Mouse (Mus musculus) stomach, embryonic 14.5 days (tissue): Measurements from ENCODE around the gene Plekha8. TPM values are rescaled to one million over a fixed set of nuclear protein-coding genes. Genes with fewer than 3 reads are reported as not detected.

Source experiments
- ATAC-seq: fragments of 200-750 bp; cut with Nextera tagmentation; 2 replicates; pipeline ENCODE4 v1.8.0; 2017; ENCODE audit warnings: low read depth, moderate TSS enrichment; ENCODE audit not compliant: insufficient number of reproducible peaks, insufficient read depth, low FRiP score
- H3K27ac ChIP-seq: fragments of 300-500 bp; sonication (generic); 2 replicates; pipeline ENCODE4 v1.5.1; 2014; ENCODE audit warnings: mild to moderate bottlenecking, low read length, moderate library complexity, mixed read lengths
- H3K27me3 ChIP-seq: fragments of 300-500 bp; sonication (generic); 2 replicates; pipeline ENCODE4 v1.6.1; 2014; ENCODE audit warnings: low read length, control low read depth, mixed read lengths; ENCODE audit not compliant: control insufficient read depth, insufficient read depth
- H3K36me3 ChIP-seq: fragments of 300-500 bp; sonication (generic); 2 replicates; pipeline ENCODE4 v1.6.1; 2014; ENCODE audit warnings: mild to moderate bottlenecking, control low read depth, low read length, moderate library complexity, mixed read lengths; ENCODE audit not compliant: control insufficient read depth, insufficient read depth
- H3K4me1 ChIP-seq: fragments of 300-500 bp; sonication (generic); 2 replicates; pipeline ENCODE4 v1.6.1; 2014; ENCODE audit warnings: low read length, control low read depth, mixed read lengths; ENCODE audit not compliant: control insufficient read depth, insufficient read depth
- H3K4me2 ChIP-seq: fragments of 300-500 bp; sonication (generic); replicated peaks from 2 replicates; pipeline ENCODE4 v1.6.1; 2014; ENCODE audit warnings: low read depth, low read length, control low read depth
- H3K4me3 ChIP-seq: fragments of 300-500 bp; sonication (generic); 2 replicates; pipeline ENCODE4 v1.5.1; 2014; ENCODE audit warnings: low read depth, low read length, control low read depth
- H3K9ac ChIP-seq: fragments of 300-500 bp; sonication (generic); replicated peaks from 2 replicates; pipeline ENCODE4 v1.6.1; 2014; ENCODE audit warnings: low read depth, mild to moderate bottlenecking, control low read depth, low read length, moderate library complexity, mixed read lengths
- H3K9me3 ChIP-seq: fragments of 300-500 bp; sonication (generic); 2 replicates; pipeline ENCODE4 v1.6.1; 2016; ENCODE audit warnings: low read depth, low read length, control low read depth; ENCODE audit not compliant: control insufficient read depth
- WGBS: fragments of 180-500 bp; shearing (Covaris S2); extraction: QIAGEN DNeasy Blood & Tissue Kit; methylation state at CpG from one replicate; pipeline ENCODE4 v1.1.7; 2014; 5-methylcytosine and 5-hydroxymethylcytosine counted together
- polyA plus RNA-seq: library from polyadenylated mRNA; unstranded; fragments of >200 nt; fragmentation: Nextera tagmentation; extraction: Ambion mirVana; gene quantifications from 2 replicates; pipeline ENCODE4 v1.2.1, GENCODE M21; 2014

The Plekha8 gene
- polyA plus RNA-seq, result 9.8 and 10.2 TPM in 2 replicates

DNA sequence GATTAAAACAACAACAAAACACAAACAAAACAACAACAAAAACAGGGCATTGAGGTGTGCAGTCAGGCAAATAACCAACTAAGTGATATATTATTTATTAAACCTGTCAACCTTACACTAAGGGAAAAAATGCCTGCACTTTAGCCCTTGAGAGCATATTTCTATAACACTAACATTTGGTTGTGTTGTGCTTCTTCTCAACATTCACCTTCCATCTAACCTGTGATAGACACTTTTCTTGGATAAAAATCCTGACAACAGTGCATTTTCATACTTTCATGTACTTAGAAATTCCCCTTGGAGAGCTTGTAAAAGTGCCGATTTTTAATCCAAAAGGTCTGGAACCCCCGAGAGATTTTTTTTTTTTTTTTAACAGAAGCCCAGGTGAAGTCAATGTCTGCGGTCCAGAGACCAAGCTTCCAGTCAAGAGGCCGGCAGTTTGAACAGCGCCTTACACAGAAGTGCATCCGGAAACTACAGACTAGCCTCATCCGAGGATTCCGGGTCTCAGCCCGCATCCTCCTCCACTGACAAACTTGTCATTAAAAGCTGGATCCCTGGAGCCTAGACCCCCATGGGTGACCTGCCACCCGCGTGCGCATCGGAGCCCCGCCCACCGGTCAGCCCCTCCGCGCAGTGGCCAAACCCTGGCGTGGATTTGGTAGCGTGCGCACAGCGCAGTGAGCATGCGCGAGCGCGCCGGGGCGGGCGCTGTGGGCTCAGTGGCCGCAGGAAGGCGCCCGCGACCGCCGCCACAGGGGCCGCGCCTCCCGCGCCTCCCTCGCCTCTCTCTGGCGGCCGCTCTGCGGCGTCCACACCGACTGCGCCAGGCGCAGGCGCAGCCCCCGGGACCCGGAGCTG is at the start of gene Plekha8:
Plekha8 (plus strand) TSS at position 643 of the 861 bp plus-strand sequence.
- under 1% methylated on average over 46 of the region's 49 CpGs for WGBS
- ATAC-seq, result peak; percentile 92

DNA sequence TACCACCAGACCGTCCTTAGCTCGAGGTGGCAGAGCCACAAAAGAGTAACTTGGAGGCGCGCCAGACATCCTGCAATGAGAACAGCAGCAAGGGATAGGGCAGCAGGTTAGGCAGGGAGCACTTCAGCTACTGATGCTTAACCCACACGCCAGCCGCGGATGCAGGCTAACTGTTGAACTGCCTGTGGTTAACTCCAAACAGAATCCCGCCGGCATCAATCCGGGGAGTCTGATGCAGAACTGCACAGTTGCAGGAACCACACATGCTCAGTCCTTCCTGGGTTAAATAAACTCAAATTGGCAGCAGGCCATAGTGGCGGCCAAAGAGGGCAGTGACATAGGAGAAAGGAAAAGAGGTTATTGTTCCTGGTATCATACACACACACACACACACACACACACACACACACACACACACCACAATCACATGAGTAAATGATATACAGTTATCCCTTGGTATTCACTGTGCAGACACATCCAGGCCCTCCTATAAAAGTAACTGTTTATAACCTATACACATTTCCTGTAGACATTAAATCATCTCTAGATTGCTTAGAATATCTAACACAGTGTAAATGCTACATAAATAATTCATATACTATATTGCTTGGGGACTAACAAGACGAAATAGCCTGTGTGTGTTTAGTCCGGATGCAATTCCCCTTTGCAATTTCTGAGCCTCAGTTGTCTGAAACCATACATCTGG is 46.4 kb upstream of the Plekha8 start:
- H3K4me1 ChIP-seq, result peaks cover 5% of the 10 kb centered on the region; the same call in 1 of the 2 replicates
- no peak overlapping the region for H3K4me3 ChIP-seq
- no peak overlapping the region for H3K9ac ChIP-seq
- no peaks in the 10 kb centered on the region for H3K27me3 ChIP-seq
- no peak overlapping the region for H3K27ac ChIP-seq
- ATAC-seq, result no peak; the same call in 1 of the 2 replicates
- 56% methylated on average over 13 of the region's 13 CpGs for WGBS
- no peaks in the 10 kb centered on the region for H3K9me3 ChIP-seq
- no peak overlapping the region for H3K4me2 ChIP-seq
- no peaks in the 10 kb centered on the region for H3K36me3 ChIP-seq

More for the DNA sequence above, at the start of gene Plekha8:
- H3K4me2 ChIP-seq, result peak within 1 kb of the TSS; percentile 62
- H3K27me3 ChIP-seq, result no peaks in the 10 kb centered on the region
- peak within 1 kb of the TSS; percentile 85 for H3K4me3 ChIP-seq
- peaks cover 12% of the 10 kb centered on the region for H3K4me1 ChIP-seq
- peak within 1 kb of the TSS; percentile 56 for H3K9ac ChIP-seq
- no peaks in the 10 kb centered on the region for H3K36me3 ChIP-seq
- peak within 1 kb of the TSS; percentile 62 for H3K27ac ChIP-seq
- no peaks in the 10 kb centered on the region for H3K9me3 ChIP-seq

DNA sequence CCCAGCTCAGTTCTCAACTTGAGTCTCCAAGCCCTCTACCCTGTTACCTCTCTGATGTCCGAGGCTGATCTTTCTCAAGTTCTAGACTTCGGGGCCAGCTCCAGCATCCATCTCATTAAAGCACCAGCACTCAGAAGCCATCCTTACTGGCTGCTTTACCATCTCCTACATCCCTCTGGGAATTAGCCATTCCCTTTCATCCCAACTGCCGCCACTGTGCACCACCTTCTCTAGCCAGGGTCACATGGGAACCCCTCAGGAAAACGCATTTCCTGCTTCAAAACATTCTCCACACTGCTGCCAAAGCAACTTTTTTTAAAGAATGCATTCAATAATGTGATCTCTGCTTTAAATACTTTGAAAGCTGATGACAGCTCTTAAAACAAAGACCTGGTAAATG is 45.6 kb upstream of the Plekha8 start:
- no peak for ATAC-seq
- Histone ChIP-seq H3K27me3 (no peaks in the 10 kb centered on the region), H3K27ac (no peak overlapping the region), H3K4me2 (no peak overlapping the region), H3K9ac (no peak overlapping the region), H3K9me3 (no peaks in the 10 kb centered on the region), H3K4me3 (no peak overlapping the region), H3K4me1 (peaks cover 5% of the 10 kb centered on the region; the same call in 1 of the 2 replicates), H3K36me3 (no peaks in the 10 kb centered on the region)
- whole genome bisulfite sequencing, result 64% methylated on average over 4 of the region's 4 CpGs

DNA sequence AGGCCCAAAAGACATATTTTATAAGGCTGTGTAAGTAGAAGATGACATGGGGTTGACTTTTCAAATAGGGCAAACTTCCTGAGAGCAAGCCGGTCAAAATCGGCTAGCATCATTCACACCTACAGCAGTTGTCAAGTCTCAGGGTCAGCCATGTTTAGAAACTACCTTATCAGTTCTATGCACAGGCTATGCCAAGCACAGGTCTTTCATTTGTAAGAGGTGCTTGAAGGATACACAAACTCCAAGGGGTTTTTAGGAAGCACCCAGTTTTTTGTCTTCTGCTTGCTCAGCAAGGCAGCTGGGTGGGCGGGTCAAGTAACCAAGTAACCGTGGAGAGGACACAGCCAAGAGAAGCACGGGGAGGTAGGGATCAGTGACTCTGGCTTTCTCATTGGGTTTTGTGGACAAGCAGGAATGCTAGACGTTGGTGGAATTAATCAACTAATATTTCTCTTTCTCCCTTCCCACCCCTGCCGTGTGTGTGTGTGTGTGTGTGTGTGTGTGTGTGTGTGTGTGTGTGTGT is 44.0 kb upstream of the Plekha8 start:
- Histone ChIP-seq H3K27ac (no peak overlapping the region), H3K4me1 (peaks cover 5% of the 10 kb centered on the region; the same call in 1 of the 2 replicates), H3K9me3 (no peaks in the 10 kb centered on the region), H3K9ac (no peak overlapping the region), H3K36me3 (no peaks in the 10 kb centered on the region), H3K4me3 (no peak overlapping the region), H3K27me3 (no peaks in the 10 kb centered on the region), H3K4me2 (no peak overlapping the region)
- WGBS, result 37% methylated on average over 7 of the region's 7 CpGs
- no peak for ATAC-seq

DNA sequence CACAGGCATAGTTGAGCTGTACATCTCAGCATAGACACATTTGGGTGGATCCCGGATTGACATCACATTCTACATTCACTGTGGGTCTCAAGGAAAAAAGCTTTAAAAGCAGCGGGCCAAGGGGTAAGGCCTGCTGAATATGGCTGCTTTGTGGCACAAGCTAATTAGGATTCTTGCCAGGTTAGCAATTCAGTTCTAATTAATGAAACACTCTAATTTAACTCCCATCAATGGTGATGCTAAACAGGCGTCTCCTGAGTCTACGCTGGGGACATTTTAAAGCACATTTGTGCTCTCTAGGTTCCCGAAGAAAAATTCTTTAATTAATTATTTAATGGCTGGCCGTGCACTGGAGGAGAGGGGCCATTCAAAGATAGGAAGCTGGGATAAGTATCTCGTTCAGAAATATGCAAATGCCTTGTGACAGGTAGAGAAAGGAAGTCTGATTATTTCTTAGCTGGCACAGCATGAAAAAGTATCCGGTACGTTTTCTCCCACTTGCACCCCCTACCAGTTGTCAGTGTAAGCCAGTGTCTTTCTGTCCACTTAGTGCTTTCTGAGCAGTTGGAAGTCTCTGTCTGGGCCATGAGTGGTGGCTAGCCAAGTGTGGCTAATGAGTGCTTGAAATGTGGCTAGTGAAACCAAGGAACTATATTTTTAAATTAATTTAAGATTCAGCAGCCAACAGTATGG is 42.0 kb upstream of the Plekha8 start:
- WGBS, result 83% methylated on average over 9 of the region's 9 CpGs
- ATAC-seq, result no peak
- H3K36me3 ChIP-seq, result no peaks in the 10 kb centered on the region
- H3K4me3 ChIP-seq, result no peak overlapping the region
- no peak overlapping the region for H3K4me2 ChIP-seq
- no peak overlapping the region for H3K9ac ChIP-seq
- H3K27me3 ChIP-seq, result no peaks in the 10 kb centered on the region
- no peaks in the 10 kb centered on the region for H3K9me3 ChIP-seq
- H3K27ac ChIP-seq, result no peak overlapping the region
- H3K4me1 ChIP-seq, result peaks cover 5% of the 10 kb centered on the region; the same call in 1 of the 2 replicates

DNA sequence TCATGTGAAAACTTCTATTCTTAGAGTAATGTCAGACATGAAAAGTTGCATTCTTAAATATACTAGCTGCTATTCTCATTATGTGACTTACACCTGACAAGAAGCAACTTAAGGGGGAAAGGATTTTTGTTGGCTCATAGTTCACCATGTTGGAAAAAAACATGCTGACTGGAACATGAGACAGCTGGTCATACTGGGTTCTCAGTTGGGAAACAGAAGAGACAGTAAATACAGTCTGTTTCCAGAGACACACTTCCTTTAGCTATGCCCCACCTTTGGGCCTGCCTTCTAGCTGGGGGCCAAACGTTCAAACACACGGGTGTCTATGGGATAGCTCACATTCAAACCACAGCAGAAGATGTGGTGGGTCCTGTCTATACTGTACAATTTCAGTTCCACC is 41.3 kb upstream of the Plekha8 start:
- no peaks in the 10 kb centered on the region for H3K9me3 ChIP-seq
- no peak overlapping the region for H3K9ac ChIP-seq
- H3K36me3 ChIP-seq, result no peaks in the 10 kb centered on the region
- no peaks in the 10 kb centered on the region; the same call in 1 of the 2 replicates for H3K4me1 ChIP-seq
- H3K4me3 ChIP-seq, result no peak overlapping the region
- no peak for ATAC-seq
- no peak overlapping the region for H3K4me2 ChIP-seq
- H3K27me3 ChIP-seq, result no peaks in the 10 kb centered on the region
- H3K27ac ChIP-seq, result no peak overlapping the region
- WGBS, result 90% methylated on average over 2 of the region's 2 CpGs

DNA sequence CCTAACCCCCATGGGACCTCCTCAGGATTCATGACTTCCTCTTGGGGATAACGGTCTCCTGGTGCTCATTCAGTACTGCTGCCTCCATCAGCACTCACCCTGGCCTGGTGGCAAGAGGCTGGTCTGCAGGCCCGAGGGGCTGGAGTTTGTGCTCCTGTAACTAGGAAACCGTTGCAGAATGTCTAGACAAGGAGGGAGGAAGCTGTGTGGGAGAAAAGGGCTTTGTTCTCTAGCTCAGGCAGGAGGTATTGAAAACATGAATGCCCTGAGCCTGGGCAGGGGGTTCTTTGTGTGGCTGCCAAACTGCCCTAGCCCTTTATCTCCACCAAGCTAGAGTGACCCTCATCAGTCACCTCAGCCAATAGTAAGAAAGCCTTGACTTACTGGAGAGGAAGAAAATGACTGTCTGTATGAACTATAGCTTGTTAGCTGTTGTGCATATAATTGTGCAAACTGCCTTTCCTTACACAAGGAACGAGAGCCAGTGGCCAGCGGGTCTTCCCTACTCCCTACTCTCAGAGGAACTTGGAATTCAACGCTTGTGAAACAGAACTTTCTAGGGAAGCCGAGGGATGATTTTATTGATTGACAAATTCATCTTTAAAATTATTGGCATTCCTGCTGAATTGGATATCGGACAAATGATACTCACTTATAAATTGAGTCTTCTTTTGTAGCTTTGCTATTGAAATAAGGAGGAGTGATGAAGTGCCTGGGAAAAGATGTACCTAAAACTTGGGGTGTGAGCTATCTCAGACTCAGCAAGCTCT is 40.4 kb upstream of the Plekha8 start:
- Histone ChIP-seq H3K4me2 (no peak overlapping the region), H3K27me3 (no peaks in the 10 kb centered on the region), H3K36me3 (no peaks in the 10 kb centered on the region), H3K9me3 (no peaks in the 10 kb centered on the region), H3K9ac (no peak overlapping the region), H3K4me1 (no peaks in the 10 kb centered on the region), H3K4me3 (no peak overlapping the region), H3K27ac (no peak overlapping the region)
- ATAC-seq, result no peak
- 57% methylated on average over 8 of the region's 8 CpGs for whole genome bisulfite sequencing
